Mouse (Mus musculus): ENCODE results near the gene Zfp276. TPM values are rescaled to one million over a fixed set of nuclear protein-coding genes. Genes with fewer than 3 reads are reported as not detected.

Gene Zfp276
- total RNA-seq (2023), result 27.6 TPM

DNA sequence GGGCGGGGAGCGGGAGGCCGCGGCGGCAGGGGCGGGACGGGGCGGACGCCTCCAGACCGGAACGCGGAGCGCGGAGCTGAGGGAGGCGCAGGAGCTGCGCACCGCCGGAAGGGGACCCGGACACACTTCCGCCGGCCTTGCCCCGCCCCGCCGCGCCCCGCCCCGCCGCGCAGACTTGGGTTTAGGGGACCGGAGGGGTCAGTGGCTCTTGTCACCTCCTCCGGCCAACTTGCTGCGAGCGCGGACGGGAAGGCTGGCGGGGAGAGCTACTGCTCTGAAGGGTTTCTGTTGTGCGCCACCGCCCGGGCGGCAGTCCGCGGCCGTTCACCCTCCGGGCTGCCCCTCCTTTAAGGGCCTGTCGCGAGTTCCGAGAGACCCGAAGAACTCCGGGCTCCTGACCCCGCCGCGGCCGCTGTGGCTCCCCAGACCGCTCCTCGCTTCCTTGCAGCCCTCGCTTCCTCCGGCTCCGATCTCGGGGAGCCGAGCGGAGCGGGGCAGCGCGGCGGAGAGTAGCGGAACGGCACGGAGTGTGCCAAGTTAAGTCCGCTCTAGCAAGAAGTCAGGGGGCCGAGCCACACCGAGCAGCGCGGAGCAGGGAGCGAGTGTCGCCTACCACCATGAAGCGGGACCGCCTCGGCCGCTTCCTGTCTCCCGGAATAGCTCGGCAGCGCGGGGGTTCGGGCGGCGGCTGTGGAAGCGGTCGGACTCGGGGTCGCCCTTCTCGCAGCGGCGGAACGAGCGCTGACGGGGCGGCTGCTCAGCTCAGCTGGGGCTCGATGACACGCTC lies at the start of gene Zfp276, which contains the start of gene Vps9d1:
TSS of gene Zfp276 (plus strand) at position 97 of the 787 bp plus-strand sequence.
TSS of gene Vps9d1 (minus strand) at position 250 of the 787 bp plus-strand sequence.

DNA sequence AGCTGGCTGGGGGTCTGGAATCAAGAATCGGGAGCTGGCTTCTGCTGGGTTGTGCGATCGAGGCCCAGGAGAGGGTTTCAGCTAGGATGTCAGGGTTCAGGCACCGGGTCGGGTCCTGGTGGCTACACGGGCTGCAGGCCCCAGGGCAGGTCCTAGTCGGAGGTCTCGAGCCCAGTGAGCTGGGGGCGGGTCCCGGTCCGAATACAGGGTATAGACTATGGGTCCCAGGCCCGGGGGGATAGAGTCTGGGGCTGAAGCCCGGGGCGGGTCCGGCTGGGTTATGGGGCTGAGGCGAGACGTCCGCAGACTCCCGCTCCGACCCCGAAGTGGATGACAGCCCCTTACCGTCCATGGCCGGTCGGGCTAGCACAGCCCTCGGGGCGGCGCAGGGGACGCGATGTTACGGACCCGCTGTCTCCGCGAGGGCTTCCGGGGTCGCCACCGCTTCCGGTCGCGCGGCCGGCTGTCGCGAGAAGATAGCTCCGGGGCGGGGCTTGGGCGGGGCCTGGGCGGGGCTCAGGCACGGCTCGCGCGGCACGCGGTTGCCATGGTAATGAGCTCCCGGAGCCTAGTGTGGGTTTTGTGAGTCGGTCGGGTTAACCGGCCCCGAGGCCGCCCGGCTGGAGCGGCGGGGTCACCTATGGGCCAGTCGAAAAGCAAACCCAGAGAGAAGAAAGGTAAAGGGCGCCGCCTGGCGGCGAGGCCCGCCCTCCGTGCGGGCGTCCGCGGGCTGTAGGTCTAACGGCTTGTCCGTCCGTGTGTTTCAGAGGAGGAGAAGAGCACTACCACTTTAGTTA lies 41.5 kb upstream of the Zfp276 start, which contains the start of the genes Chmp1a and Spata33:
TSS of gene Chmp1a (minus strand) at position 443 of the 797 bp plus-strand sequence.
TSS of gene Spata33 (plus strand) at position 512 of the 797 bp plus-strand sequence.

DNA sequence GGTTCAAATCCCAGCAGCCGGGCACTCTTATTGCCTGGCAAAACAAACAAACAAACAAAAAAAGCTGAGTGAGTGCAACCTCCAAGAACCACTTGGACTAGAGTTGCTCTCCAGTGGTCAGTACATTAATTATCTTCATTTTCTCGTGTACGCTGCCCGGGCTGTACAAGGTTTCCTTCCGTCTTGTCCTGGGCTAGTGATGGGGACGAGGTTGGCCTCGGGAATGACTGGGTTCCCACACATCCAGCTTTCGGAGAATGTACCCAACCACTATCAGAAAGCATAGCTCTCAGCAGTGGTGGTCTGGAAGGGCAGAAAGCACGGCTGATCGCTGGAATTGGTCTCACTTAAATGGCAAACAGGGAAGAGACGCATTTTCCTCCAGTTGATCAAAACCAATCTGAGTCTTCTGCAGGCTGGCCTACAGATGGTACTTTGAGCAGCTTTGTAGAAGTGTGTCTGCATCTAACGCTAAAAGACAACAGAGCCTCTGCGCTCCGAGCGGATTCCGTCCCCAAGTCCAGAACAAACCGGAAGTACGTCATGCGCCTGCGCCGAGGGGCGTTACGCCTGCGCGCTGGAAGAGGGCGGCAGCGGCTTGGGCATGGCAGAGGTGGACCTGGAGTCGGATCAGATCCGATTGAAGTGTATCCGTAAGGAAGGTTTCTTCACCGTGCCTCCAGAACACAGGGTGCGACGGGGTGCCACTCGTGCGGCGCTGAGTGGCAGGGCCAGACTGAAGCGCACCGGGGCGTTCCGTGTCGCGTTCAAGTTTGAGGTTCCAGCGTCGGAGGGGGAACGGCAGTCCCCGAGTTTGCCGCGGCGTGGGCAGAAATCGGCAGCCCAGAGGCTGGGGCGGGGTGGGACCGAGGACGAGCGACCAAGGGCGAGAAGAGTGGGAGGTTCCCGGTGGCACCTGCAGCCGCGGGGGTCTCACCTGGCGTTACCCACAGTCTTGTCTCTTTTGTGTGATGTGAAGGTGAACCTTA lies 29.4 kb upstream of the Zfp276 start, which contains the start of gene Cdk10:
TSS of gene Cdk10 (plus strand) at position 565 of the 989 bp plus-strand sequence.

DNA sequence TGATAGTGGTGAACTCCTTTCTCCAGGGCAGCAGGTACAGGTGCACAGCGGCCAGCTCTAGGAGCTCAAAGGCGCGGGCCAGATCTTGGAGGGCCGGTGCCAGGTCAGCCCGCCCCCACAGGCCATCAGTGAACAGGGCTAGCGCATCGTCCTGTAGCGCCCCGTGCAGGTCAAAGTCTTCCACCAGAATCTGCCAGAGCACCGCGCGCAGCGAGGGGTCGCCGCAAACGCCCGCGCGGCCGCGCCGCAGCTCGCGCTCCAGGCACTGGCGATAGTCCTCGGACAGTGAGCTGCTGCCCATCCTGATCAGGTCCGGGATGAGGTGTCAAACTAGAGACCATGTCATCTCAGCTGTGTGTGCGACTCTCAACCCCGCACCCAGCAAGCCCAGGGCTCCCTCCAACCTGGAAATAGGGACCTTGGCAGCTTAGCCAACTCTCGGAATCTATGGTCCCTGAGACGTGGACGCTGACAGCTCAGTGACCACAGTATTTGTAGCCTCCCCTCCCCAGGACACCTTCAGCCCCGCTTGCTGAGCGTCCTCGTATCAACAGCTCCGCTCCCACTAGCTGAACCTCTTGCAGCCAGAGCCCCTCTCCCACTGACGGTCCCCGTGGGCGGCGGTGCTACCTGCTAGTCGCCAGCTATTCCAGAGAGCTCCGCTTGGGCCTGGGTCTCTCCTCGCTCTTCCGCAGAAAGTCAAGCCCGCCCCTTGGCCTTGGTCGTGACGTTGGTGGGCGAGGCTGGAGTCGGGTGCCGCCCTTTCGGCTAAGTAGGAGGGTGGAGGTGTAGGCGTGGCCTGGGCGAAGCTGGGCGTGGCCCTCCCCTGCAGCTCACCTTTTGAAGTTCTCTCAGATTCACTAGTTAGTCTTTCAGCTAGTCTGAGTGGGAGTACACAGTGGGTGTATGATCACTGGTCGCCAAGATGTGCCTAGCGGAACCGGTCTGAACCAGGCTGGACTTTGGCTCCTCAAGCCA lies 18.2 kb upstream of the Zfp276 start, which contains the start of gene Spata2l:
TSS of gene Spata2l (minus strand) at position 714 of the 978 bp plus-strand sequence.

DNA sequence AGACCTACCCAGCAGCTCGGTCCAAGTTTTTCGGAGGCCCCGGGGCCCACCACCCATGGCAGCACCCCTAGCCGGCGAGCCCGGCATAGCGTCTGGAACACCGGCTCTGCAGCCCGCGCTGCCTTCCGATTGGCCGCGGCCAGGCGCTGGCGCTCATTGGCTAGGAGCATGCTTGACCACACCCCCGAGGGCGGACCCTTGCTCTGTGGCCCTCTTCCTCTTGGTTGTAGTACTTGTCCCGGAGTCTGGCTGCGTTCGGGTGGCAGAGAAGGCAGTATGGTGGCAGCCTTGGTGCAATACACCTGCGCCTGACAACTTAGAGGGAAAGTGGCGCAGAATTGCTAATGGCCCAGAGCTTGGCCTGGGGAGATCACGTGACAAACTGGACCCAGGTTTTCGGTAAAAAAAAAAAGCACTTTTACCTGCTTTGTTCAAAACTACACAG lies 64.5 kb downstream of the Zfp276 start, which contains the start of gene Fanca:
TSS of gene Fanca (minus strand) at position 110 of the 445 bp plus-strand sequence.

Other genes with a start within 250 kb of the Zfp276 start
- gene Ankrd11, start 211.9 kb upstream of the Zfp276 start, total RNA-seq (2023), result 332 TPM
- gene Spg7, start 191.3 kb upstream of the Zfp276 start, total RNA-seq (2023), result 81.7 TPM
- gene Rpl13, start 151.8 kb upstream of the Zfp276 start, total RNA-seq (2023), result 1,857 TPM
- 0.38 TPM for gene Cpne7, start 136.8 kb upstream of the Zfp276 start, total RNA-seq (2023)
- gene Sult5a1, start 95.9 kb upstream of the Zfp276 start, total RNA-seq (2023), result not detected
- not detected for gene Dpep1, start 68.0 kb upstream of the Zfp276 start, total RNA-seq (2023)
- gene Chmp1a, start 41.4 kb upstream of the Zfp276 start, total RNA-seq (2023), result 74.4 TPM
- gene Spata33, start 41.4 kb upstream of the Zfp276 start, total RNA-seq (2023), result not detected
- gene Cdk10, start 29.4 kb upstream of the Zfp276 start, total RNA-seq (2023), result 52.6 TPM
- gene Spata2l, start 18.0 kb upstream of the Zfp276 start, total RNA-seq (2023), result 14.5 TPM
- gene Vps9d1, start 153 bp downstream of the Zfp276 start, total RNA-seq (2023), result 31.1 TPM
- 10.3 TPM for gene Fanca, start 64.4 kb downstream of the Zfp276 start, total RNA-seq (2023)
- not detected for gene Spire2, start 78.5 kb downstream of the Zfp276 start, total RNA-seq (2023)
- gene Tcf25, start 119.6 kb downstream of the Zfp276 start, total RNA-seq (2023), result 216 TPM
- gene Mc1r, start 152.9 kb downstream of the Zfp276 start, total RNA-seq (2023), result 0.21 TPM
- 0.30 TPM for gene Tubb3, start 157.2 kb downstream of the Zfp276 start, total RNA-seq (2023)
- 7.9 TPM for gene Def8, start 169.3 kb downstream of the Zfp276 start, total RNA-seq (2023)
- 46.9 TPM for gene Afg3l1, start 223.7 kb downstream of the Zfp276 start, total RNA-seq (2023)

Data from CD4-positive naive resting alpha-beta T cell, adult 57 days (primary cell).